Mouse (Mus musculus): Measurements from ENCODE around the gene Hoxa9. TPM values are rescaled to one million over a fixed set of nuclear protein-coding genes. Genes with fewer than 3 reads are reported as not detected.

The Hoxa9 gene
- polyA plus RNA-seq, 1 experiment = 0.10 TPM

DNA sequence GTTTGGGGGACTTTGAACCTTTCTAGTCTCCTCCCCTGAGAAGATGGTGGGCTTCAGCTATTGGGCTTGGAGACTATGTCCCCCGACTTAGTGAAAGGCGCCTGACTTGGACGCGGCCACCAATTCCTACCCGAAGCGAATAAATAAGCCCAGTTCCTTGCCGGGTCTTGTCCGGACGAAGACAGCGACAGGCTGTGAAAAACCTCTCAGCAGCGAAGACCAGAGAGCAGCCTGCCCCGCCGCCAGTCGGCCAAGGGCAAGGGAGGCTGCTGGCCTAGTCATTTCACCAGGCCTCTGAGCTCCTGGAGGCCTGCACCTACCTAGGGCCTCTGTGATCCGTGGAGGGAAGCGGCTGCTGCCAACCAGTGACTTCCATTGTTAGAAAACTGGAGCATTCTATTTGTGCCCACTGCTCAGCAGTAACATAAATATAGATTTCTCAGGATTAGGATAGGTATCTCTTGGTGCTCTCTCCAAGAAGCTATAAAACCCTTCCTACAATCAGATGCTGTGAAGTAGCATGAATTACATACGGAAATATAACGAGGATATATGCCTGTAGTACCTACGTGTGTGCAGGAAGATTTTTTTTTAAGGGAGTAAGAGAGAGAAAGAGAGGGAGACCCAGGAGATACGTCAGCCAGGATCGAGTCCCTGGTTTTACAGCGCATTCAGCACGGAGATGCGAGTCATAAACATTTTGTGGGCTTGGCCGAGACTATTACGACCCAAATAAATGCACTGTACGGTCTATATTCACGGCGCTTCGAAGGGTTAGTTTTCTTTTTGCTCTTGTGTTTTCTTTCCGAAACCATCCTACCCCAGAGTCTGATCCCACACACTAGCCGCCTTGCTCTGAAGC is 10.7 kb downstream of the Hoxa9 start:
- WGBS = 28% methylated on average over 32 of the region's 32 CpGs
- no peak for DNase-seq (ENCODE audit: low read depth, low spot score)

DNA sequence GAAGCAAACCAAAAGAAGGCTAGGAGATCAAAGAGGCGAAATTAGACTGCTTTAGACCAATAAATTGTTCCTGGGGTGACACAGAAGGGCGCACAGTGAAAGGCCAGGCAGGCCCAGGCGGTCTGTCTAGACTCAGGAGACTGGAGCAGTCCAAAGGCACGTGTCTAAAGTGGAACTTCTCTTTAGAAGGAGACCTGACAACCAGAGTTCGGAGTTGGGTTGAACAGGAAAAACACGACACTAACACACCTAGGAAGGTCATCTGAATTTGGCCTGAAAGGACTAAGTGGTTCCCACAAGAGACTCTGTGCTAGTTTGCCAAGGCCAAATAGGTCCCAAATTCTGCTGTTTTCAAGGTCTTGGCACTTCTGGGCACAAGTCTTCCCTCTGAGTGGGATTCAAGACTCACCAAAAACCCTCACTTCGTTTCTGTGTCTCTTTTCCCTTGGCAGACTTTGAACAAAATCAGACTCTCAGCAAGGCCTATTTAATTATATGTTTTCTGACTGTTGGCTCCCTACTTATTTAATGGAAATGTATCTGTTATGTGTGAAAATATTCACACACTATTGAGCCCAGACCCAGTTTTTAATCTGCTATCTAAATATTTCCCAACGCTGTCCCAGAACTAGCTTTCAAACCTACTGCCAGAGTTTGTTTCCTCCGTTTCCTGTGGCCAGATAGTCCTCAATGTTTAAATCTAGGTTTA is 11.5 kb downstream of the Hoxa9 start:
- WGBS = 42% methylated on average over 9 of the region's 9 CpGs
- DNase-seq (ENCODE audit: low read depth, low spot score) = no peak

DNA sequence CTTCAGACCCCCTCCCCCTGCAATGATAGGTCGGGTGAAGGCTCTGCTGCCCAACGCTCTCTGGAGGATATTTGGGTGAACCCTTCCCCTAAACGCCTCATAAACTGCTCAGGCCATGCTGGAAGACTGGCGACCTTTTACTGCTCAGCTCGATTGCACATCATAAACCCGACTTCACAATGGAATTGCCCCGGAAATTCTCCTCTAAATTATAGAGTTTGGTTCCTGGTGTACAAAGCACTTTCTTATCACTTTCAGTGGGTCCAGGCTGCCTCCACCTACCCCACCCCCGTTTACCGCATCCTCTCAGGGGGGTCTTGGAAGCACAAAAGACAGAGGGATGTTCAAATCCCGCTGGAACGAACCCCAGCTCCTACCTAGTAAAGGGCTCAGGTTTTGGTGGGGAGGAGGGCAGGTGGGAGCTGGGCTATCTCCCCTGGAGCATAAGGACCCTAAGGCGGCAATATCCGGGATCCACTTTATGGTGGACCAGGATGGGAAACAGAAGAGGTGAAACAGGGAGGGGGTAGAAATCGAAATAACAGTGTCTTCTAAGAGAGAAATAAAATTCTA is 12.2 kb downstream of the Hoxa9 start:
- 31% methylated on average over 14 of the region's 14 CpGs for WGBS
- no peak for DNase-seq (ENCODE audit: low read depth, low spot score)

DNA sequence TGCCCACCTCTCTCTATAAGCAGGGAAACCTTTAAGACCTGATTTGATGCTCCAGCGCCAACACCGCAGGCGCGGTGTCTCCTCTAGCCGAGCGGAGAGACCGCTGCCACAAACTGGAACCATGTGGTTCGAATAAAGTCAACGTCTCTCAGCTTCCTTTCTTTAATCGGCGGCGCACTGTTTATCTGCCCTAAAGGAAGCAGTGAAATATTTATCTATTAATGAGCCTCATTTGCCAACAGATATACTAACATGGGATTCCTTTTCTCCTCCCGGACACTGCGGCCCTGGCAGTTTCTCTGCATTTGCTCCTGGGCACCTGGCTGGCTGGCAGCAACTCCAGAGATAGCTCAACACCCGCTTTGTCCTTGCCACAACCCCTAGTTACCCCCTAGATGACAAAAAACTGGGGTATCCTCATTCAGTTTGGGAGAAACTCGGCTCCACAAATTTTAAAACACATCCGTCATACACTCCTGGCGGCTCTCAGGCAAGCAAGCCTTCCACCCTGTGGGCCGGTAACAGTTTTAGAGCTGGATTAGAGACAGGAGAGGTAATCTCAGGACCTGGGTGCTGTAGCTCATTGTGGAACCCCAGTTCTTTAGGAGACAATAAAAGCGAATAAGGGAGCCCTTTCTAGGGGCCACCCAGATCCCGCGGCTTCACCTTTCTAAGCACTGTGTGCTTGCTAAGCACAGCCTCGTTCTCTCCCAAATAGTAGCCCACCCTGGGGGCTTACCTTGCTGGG is 12.8 kb downstream of the Hoxa9 start:
- 18% methylated on average over 23 of the region's 23 CpGs for WGBS
- no peak for DNase-seq (ENCODE audit: low read depth, low spot score)

DNA sequence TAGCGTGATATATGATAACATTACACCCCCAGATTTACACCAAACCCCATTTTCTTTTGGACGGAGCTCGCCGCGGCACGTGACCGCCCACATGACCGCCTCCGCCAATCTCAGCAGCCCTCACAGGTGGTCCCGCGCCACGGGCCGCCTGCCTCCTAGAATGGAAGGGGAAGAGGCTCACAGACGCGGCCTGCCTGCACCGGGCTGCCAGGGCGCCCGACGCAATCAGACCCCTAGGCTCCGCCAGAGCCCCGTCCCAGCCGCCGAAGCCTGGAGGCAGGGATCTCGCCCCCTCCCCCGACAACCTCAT is 13.5 kb downstream of the Hoxa9 start:
- DNase-seq (ENCODE audit: low read depth, low spot score) = no peak
- WGBS = under 1% methylated on average over 25 of the region's 25 CpGs

DNA sequence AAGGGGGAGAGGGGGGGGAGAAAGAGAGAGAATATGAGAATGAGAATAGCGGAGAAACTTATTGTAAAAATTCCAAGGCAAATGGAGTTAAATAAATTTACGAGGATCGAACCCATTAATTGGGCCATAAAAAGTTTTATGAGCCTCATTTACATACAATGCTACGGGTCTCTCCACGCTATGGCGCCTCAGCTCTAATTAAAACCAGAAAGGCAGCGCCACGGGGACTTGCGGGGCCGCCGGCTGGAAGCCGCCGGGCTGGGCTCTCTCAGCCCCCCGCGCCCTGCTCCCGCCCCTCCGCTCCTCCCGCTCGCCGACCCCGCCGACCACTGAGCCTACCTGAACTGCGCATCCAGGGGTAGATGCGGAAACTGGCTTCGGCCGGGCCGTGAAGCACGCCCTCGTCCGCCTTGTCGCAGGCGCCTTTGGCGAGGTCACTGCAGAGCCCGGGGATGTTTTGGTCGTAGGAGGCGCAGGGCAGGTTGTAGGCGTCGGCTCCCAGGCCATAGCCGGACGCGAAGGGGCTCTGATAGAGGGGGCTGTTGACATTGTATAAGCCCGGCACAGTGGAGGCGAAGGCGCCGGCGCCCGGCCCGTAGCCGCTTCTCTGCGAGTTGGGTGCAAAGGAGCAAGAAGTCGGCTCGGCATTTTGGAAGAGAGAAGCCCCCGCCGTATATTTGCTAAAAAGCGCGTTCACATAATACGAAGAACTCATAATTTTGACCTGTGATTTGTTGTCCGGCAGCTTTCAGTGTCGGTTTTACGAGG is 14.0 kb downstream of the Hoxa9 start:
- DNase-seq (ENCODE audit: low read depth, low spot score) = no peak
- 2% methylated on average over 60 of the region's 60 CpGs for WGBS

DNA sequence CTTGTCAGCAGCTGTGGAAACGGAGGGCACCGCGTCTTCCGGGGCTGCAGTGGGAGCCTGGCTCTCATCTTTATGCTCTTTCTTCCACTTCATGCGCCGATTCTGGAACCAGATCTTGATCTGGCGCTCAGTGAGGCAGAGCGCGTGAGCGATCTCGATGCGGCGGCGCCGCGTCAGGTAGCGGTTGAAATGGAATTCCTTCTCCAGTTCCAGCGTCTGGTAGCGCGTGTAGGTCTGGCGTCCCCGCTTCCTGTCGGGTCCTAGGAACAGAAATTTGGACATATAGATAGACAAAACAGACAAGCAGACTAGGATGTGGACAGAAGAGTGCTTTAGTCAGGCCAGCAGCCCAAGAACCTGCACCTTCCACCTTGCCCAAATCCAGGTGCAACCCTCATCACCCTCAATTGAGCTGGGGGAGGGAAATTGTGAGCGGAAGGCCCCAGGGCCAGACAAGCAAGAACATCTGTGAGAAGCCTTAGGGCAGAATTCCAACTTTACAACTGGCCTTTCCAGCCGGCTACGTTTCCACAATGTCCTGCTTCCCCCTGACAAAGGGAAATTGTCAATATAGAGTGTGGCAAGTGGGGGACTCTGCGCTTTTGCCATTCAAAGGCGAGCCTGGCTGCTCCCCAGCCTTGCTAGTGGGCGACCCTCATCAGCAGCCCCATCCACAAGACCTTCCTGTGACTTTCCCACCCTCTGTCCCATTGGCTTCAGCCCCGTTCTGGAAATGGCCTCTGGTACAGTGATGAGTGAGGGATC is 14.9 kb downstream of the Hoxa9 start:
- WGBS = 26% methylated on average over 30 of the region's 30 CpGs
- no peak for DNase-seq (ENCODE audit: low read depth, low spot score)

DNA sequence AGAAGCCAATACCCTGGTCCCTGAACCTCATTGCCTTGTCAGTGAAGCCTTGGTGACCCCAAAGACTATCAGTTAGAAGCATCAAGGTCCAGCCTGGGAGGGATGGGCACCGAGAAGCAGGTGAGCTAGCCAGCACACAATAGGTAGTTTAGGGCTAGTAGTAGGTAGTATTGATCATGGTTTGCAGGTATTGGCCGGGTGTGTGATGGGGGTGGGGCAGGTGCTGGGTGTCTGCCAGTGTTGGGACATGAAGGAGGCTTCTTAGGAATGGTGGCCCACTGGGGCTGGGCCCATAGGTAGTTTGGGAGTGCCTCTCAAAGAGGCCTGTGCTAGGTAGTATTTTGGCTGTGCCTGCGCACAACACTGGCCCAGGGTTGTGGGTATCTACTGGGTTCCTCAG is 15.8 kb downstream of the Hoxa9 start:
- 48% methylated on average over 3 of the region's 3 CpGs for WGBS
- no peak for DNase-seq (ENCODE audit: low read depth, low spot score)

DNA sequence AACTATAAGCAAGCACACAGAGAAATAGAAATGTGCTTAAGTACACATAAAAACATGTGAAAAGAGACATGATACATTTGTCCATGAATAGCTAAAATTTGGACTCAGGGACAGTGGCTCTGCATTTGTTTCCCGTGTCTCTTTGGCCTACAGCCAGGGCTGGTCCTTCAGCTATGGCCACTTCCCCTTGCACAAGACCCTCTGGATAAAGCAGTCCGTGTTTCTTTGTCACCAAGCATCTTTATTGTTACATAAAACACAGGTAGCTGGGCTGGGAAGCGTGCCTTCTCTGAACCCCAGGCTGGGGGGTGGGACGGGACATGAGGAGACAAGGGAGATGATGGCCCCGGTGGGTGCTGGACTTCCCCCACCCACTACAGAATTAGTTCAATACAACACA is 16.6 kb downstream of the Hoxa9 start:
- 49% methylated on average over 5 of the region's 5 CpGs for WGBS

DNA sequence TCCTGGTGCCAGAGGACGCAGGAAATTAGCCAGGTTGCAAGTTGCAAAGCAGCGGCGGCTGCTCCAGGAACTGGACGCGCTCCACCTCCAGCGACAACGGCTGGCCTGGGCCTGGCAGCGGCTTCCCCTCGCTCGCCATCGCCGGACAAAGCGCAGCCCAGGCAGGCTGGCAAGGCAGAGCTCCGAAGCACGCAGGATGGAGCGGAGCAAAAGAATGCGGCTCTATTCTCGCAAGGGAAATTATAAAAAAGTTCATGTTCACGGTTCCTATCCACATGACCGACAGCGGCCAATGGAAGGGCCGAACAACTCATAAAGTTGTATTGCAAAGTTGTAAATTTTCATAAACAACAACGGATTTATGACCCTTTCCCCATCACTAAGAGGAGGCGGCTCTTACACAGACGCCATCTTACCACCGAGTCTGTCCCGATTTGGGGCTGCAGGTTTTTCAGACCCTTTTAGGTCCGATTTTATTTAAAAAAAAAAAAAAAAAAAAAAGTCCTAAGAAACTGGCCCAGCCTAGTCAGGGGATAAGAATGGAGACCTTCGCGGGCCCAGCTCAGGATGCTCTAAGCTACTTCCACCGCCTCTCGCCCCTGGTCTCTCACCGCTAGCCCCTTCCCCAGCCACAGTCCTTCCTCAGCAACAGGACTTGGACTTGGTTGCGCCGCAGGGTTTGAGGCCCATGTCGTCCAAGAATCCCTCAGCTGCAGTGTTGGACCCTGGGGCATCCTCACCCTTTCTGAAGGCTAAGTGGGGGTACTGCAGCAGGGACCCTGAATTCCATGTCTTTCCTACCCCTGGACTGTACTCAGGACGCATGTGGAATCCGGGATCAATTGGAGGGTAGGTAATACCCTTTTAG is 17.5 kb downstream of the Hoxa9 start, which contains the start of the genes Hoxa3 and Gm28308:
Hoxa3 (minus strand) TSS at position 218 of the 868 bp plus-strand sequence.
Gm28308 (minus strand) TSS at position 221 of the 868 bp plus-strand sequence.
- no peak for DNase-seq (ENCODE audit: low read depth, low spot score)
- WGBS = 22% methylated on average over 38 of the region's 38 CpGs

More for the DNA sequence above, 16.6 kb downstream of the Hoxa9 start:
- DNase-seq (ENCODE audit: low read depth, low spot score) = no peak

DNA sequence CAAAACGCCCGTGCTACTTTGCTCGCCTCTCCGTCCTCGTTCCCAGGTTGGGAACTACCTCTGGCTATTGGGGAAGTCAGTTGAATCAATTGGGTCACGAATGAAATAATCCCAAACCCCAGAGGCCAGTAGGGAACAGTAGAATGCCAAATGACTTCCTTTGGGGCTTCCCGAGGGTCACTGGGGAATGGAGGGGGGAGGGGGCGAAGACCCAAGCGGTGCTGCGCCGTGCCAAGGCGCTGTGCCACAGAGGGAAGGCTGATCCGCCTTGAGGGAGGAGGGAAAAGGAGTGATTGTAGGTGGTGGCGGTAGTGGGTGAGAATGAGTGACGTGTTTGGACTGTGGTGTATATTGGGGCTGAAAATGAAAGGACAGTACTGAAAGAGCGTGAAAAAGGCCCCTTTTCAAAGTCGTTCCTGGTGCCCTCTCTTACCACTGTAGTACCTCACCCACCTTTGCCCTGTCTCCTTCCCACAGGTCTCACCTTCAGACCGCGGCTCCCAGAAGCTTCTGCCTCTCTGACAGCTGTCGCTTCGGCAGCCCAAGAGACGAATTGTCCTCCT is 18.3 kb downstream of the Hoxa9 start:
- no peak for DNase-seq (ENCODE audit: low read depth, low spot score)
- 20% methylated on average over 22 of the region's 22 CpGs for WGBS

DNA sequence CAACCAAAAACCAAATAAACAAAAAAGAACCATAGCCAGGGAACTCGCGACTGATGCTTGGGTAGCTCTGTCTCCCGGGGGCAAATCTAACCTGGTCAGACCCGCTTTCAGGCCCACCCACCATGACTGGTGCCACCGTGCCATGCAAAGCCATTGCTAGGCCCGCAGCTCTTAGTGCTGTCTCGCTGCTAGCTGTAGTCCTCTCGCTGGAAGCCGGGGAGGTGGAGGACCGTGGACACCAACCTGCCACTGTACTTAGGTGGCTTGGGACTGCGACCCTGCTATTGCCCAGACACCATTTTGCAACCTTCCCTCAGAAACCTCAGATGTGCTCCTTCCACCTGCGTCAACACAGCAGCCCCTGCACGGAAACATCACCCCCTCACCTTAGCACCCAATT is 18.9 kb downstream of the Hoxa9 start:
- DNase-seq (ENCODE audit: low read depth, low spot score) = no peak
- WGBS = 7% methylated on average over 13 of the region's 13 CpGs

DNA sequence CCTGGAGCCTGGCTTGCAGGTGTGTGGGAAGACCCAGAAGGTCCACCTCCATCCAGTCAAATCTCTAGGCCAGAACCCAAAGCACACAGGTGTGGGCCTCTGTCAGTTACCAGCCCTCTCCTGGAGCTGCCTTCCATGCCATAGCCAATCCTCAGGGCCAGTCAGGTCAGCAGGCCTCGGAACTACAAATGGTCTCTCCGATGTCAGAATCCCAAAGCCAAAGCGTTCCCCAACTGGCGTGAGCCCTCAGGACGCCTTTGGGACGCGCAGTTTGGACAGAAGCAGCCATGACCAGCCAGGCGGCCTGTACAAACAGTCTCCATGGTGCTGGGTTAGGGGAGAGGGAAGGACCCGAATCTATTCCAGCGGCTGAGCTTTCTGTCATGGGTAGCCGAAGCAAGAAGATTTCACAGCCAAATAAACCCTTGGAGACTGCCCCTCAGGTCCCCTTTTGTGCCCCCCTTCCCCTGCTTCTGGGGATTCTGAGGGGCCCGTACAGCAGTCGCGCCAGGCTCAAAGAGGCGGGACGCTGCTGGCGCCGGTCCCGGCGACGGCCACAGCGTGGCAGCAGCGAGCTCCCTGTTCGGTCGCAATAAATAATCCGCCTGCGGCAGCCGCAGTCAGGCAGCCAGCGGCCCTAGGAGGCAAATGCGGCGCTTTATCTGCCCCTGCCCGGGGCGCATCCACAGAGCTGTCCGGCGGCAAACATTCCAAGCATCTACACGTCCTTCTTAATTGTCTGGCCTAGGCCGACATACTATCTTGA is 19.5 kb downstream of the Hoxa9 start:
- DNase-seq (ENCODE audit: low read depth, low spot score) = no peak
- WGBS = 3% methylated on average over 37 of the region's 37 CpGs

DNA sequence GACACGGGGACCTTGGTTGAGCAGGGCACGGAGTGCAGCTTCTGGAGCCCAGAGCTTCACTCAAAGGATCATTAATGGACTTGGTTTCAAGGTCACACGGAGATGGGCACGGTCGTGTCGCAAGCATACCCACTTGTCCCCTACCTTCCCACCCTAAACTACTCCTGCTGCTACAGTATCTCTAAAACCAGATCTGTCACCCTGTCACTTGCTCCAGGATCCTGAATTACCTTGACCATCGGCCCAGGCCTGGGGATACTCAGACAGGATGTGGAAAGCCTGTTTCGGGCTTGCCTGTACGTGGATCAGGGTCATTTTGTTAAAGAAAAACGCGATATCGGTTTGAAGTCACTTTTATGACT is 21.2 kb downstream of the Hoxa9 start:
- 44% methylated on average over 12 of the region's 12 CpGs for WGBS
- DNase-seq (ENCODE audit: low read depth, low spot score) = no peak

DNA sequence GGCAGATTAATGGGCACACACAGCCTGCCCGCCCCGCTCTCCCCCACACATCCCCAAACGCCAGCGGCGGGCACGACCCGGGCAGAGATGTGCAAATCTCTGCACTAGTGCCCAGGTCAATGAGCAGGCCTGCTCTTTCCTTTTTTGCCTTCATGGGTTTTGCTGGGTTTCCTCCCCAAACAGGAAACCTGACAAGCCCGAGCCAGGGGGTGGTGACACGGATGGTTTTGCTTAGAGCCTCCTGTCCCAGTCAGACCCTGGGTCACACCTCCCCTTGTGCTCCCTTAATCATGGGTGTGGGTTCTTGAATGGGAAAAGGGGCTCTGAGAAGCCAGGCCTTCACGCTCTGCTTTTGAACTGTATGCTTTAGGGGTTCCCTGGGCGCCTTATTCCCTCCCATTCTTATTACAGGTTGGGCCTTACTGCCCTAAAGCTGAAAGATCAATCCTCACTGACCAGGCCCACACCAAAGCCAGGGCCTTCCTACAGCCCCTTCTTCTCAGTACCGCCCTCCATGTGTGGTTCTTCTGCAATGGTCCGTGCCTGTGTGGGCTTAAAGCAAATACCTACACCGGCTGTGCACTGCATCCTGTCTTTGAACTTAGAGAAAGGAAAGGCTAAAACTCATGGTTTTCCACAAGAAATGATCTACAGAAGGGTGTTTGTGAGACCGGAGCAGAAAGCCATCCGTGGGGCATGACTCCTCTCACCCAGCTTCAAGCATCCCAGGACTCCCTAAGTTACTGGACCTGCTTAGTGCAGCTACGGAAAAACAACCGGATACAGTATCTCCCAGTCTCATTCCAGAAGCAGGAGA is 21.8 kb downstream of the Hoxa9 start:
- WGBS = 27% methylated on average over 18 of the region's 18 CpGs
- DNase-seq (ENCODE audit: low read depth, low spot score) = no peak

Data from large intestine, adult 2 months (tissue).